Mouse (Mus musculus): ENCODE data around the gene Wdr18.

The Wdr18 gene

DNA sequence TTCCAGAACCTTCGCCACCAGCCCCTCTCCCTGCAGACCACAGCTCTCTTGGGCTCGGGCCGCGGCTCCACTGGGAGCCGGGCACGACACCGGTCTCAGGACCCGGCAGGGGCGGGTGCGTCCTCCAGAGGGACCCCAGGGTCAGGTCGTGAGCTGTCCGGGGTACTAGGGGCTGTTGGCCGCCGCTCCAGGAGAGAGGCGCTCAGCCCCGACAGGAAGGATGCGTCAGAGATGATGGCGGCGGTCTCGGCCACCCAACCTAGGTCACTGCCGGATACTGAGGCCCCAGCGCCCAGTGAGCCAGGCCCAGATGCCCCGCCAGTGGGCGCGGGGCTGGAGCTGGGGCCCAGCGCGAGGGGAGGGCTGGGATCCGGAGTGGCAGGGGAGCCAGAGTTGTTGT is 17.4 kb downstream of the Wdr18 start:
- in situ Hi-C loops (cut with MboI, MseI): no loop called here

DNA sequence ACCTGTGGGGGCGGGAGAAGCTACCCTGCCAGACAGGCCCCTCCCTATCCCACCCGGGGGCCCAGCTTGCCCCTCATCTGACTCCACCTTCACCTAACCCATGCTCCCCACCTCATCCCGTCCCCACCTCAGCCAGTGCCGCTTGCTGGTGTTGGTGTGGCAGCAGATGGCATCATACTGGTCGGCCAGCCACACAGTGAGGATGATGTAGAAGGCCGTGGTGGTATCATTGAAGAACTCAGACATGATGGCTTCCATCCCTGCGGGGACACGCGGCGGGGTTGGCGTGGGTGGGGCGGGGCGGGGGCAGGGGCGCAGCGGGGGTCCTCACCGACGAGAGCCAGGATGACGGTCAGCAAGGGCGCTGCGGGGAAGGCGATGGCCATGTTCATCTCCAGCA is 18.1 kb downstream of the Wdr18 start:
- in situ Hi-C loops (cut with MboI, MseI): no loop called here

DNA sequence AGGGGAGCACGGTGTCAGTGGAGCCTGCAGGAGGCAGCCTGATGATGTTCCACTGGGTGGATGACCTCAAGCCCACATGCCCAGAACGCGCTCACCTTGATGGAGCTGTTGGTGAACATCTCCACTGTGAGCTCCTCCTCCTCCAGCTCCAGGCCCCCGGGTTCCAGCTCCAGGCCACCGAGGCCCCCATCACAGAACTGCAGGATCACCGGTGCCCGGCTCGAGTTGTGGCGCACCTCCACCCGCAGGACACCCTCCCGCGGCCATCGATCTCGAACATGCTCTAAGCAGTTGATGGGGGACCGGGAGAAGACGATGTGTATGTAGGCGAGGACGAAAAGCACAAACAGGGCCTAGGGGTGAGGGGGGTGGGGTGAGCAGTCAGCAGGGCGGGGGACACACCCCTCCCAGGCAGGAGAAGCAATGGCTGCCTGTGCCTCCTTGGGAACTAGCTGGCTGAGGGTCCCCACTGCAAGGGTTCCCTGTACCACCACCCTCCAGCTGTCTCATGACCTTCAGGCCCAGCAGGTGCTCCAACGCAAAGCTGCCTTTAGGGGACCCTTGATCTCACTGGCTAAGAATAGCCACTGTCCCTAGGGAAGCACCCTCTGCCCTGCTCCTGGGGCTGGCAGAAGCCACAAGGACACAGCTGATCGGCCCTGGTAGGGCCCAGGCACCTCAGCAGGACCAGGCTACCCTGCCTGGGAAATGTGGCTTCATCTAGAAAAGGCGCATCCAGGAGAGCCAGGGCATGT is 19.6 kb downstream of the Wdr18 start:
- in situ Hi-C loops (cut with MboI, MseI): loop anchor here (10.0 kb wide), 1 partner anchor 135 kb away; the partner anchor contains the start of gene Stk11

DNA sequence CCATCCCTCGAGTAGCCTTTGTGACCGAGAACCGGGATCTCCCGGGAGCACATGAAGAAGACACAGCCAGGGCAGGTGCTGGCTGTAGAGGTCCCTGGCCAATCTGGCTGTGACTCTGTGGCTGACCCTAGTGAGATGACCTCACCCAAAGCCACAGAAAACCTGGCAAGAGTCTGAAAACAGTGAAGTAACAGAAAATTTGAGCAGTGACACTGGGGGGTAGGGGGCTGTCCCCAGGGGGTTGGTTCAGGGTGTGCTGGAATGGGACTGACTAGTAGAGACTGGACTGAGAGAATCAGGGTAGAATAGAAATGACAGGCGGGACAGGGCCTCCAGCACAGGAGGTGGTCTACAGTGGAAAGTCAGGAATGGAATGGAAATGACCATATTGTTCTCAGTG is 23.3 kb downstream of the Wdr18 start:
- in situ Hi-C loops (cut with MboI, MseI): loop anchor here (10.0 kb wide), 1 partner anchor 132 kb away; the partner anchor contains the start of gene Stk11

DNA sequence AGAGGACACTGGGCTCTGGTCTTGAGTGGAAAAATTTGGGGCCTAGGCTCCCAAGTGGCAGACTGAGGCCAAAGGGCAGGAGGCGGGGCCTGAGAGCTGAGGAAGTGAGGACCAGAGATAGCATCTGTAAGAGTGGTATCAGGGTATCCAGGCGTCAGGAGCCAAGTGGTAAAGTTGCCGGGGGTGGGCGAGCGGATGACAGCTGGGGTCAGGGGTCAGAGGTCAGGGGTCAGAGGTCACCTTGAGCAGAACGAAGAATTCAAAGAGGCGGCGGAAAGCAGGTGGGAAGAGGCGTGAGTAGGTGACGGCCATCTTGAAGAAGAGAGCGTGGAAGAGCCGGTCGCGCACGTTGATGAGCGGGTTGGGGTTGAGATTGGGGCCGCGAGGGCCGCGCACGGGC is 23.7 kb downstream of the Wdr18 start:
- in situ Hi-C loops (cut with MboI, MseI): loop anchor here (10.0 kb wide), 1 partner anchor 131 kb away; the partner anchor contains the start of gene Stk11

DNA sequence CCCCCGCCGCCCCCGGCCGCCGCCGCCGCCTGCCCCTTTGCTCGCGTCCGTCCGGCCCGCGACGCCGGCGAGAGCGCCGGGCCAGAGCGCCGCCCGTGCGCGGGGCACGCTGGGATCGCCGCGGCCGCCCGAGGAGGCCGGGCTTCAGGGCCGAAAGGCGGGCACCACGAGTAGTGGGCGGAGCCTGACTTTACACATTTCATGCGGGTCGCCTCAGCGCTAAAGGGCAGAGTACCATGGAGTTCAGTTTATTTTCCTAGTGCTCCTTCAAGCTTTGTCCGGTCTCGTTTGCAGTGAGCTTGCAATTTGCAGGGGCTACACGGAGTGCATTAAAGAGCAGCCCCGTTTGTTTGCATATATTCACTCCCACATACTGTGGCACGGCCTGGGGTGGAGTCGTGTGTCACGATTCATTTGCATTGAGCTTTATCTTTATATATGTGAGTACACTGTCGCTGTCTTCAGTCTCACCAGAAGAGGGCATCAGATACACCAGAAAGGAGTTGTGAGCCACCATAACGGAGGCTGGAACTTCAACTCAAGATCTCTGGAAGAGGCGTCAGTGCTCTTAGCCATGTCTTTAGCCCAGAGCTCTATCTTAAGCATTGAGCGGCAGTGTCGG is 24.4 kb downstream of the Wdr18 start, which contains the start of gene Tmem259:
TSS of gene Tmem259 (minus strand) at position 136 of the 622 bp plus-strand sequence.
- in situ Hi-C loops (cut with MboI, MseI): loop anchor here (10.0 kb wide), 1 partner anchor 130 kb away; the partner anchor contains the start of gene Stk11

DNA sequence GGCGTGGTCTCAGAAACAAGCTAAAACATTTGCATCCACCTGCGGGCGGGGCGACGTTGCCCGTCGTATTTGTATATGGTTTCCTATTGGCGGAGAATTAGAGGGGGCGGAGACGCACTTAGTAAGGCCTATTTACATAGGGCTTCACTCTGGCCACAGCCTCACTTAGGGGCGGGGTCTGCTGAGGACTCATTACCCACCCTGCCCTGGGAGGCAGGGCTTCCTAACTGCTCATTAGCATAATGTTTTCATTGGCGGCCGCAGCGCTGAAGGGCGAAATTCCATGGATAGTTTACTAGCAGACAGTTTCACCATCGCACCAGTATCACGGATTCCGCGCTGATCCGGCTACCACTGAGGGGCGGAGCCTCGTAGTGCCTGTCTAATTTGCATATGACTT is 24.9 kb downstream of the Wdr18 start:
- in situ Hi-C loops (cut with MboI, MseI): loop anchor here (5.0 to 10.0 kb wide), 2 partner anchors 130 to 157 kb away; partner anchors contain the start of genes Cbarp and Stk11

DNA sequence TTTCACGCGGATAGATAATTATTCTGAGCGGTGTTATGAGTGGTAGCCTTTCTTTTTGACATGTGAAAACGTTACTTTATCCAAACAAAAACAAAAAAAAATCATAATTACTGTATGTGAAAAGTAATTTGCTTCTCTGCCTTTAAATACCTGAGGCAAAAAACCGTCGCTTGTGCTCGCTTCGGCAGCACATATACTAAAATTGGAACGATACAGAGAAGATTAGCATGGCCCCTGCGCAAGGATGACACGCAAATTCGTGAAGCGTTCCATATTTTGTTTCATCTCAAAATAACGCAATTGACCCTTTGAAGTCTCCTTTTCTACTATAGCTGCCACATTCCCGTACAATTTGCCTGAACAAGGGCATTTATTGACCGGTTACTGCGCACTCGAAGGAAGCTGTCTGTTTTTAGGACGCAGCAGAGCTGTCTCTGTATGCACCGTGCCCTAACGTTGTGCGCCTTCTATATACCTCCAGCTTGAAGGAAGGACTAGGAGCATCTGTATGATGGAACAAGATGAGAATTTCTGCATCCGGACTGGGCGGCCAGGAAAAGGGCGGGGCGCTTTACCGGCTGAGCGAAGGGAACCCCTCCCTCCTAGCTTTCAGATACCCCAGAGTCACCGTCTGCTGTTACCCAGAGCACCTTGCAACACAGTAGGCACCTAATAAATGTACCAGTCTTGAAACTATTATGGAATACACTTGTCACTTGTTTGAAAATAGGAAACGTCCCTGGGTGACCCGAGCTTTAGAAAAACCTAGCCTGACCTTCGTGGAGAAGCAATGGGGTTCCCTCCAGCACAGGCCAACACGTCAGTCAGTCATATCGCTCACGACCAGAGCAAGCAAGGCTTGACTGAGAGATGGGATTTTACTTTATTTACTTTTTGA is 25.6 kb downstream of the Wdr18 start:
- in situ Hi-C loops (cut with MboI, MseI): loop anchor here (5.0 to 10.0 kb wide), 2 partner anchors 129 to 157 kb away; partner anchors contain the start of genes Cbarp and Stk11

DNA sequence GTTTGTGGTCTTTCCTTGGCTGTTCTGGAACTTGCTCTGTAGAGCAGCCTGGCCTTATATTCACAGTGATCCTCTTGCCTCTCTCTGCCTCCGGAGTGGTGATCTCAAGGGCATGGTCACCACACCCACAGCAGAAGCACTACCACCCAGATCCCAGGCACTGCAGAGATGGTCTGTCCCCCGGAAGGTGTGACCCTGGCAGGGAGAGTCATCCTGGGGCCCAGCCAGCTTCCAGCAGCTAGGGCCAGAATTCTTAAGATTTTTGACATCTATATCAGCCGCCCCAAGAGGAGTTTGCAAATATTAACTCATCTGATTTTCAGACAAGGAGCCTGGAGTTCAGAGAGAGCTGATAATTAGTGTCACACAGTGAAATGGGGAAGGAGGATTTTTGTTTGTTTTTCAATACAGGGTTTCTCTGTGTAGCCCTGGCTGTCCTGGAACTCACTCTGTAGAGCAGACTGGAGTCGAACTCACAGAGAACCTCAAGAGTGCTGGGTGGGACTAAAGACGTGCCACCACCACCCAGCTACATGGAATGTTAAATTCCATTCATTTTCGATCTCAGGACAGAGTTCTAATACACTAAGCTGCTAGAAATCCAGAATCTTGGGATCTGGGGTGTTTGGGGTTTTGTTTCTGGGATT is 26.4 kb downstream of the Wdr18 start:
- in situ Hi-C loops (cut with MboI, MseI): loop anchor here (5.0 to 10.0 kb wide), 2 partner anchors 128 to 156 kb away; partner anchors contain the start of genes Cbarp and Stk11

DNA sequence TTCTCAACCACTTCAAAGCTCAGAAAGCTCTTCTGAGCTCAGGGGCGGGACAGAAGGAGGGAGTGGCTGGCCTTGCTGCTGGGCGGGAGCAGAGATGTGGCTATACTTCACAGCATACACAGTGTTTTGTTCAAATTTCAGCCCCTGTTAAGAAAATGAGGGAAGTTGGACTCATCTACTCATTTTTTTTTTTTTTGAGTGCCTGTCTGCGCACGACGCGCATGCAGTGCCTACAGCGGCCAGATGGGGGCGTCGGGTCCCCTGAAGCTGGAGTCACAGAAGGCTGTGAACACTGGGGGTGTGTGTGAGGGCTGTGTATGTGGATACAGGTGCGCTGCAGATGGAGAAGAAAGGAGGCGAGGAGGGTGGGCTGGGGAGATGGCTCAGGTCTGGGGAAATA is 27.0 kb downstream of the Wdr18 start:
- in situ Hi-C loops (cut with MboI, MseI): loop anchor here (5.0 to 10.0 kb wide), 2 partner anchors 128 to 155 kb away; partner anchors contain the start of genes Cbarp and Stk11

DNA sequence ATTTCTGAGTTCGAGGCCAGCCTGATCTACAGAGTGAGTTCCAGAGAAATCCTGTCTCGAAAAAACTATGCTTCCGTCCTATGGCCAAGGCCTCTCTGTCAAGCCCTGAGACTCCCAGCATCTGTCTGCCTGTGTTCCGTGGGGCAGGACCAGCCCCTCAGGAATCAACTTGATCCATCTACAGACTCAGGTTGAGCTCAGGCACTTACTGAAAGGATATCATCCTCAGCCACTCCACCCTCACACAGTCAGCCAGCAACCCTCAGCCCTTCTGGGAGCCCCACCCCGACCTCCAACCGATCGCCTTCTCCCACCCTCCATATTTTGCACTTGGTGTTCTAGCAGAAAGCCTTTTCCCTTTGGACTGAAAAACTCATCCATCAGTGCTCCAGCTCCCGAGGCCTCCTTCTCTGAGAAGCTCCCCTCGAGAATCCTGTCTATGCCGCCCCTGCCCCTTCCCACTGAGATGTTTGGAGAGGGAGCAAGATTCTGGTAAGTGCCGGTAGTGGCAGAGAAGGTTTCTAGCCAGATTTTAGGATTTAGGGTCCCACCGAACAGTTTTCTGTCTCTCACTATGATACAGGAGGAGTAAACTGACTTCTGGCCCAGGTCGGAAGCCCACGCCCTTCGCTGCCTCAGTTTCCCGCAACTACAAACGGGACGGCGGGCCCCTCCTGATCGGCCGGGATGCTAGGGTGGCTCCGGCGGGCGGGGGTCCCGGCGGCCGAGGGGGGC is 28.0 kb downstream of the Wdr18 start:
- in situ Hi-C loops (cut with MboI, MseI): loop anchor here (5.0 to 10.0 kb wide), 2 partner anchors 127 to 154 kb away; partner anchors contain the start of genes Cbarp and Stk11

DNA sequence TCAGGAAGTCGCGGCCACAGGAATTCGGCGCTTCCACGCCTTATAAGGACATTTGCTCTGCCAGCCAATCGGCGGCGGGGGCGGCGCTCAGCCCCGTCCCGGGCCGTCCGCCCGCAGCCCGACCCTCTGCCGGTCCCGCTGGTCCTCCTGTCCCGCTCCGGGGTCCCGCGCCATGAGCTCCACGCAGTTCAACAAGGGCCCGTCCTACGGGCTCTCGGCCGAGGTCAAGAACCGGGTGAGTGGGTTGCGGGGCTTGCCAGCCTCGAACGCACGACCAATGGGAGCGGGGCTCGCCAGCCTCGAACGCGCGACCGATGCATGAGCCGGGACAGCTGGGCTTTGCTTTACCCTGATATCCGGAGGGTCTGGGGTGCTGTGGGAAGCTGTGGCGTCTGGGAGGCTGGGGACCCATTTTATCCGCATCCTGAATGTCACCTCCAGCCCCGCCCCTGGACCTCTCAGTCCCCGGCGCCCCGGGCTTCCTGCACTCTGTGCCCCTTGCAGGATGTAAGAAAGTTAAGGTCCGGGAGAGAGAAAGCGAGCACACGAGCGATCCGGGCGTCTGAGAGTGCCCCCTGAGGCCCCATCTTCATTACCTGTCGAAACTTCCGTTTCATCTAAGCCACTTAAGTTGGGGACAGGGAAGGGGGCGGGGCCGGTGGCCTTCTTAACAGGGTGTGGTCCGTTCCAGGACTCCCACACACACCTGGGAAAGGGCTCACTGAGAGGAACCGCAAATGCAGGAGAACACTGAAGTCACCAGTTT is 28.7 kb downstream of the Wdr18 start, which contains the start of gene Cnn2:
TSS of gene Cnn2 (plus strand) at position 79 of the 766 bp plus-strand sequence.
- in situ Hi-C loops (cut with MboI, MseI): loop anchor here (5.0 to 10.0 kb wide), 2 partner anchors 126 to 154 kb away; partner anchors contain the start of genes Cbarp and Stk11

DNA sequence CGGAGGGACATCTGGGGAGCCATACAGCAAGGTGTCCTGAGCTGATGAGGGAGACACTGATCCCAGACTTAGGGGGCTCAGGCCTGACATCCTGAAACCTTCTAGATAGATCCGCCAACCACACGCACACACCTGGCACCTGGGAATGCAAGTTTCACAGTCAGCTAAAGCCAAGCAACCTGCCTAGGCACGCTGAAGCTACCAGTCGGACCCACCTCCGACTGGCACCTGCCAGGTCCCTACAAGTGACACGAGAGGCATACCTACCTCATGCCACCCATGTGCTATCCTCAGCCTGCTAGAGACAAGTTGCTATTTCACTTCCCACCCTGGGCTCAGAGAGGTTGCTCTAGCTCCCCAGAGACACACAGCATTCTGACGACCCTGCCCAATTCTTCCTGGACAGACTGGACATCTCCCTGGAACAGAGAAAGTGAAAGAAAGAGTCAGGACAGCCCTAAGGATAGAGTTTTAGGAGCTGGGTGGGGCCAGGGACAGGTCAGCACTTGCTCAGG is 29.4 kb downstream of the Wdr18 start:
- in situ Hi-C loops (cut with MboI, MseI): loop anchor here (5.0 to 10.0 kb wide), 2 partner anchors 125 to 153 kb away; partner anchors contain the start of genes Cbarp and Stk11

DNA sequence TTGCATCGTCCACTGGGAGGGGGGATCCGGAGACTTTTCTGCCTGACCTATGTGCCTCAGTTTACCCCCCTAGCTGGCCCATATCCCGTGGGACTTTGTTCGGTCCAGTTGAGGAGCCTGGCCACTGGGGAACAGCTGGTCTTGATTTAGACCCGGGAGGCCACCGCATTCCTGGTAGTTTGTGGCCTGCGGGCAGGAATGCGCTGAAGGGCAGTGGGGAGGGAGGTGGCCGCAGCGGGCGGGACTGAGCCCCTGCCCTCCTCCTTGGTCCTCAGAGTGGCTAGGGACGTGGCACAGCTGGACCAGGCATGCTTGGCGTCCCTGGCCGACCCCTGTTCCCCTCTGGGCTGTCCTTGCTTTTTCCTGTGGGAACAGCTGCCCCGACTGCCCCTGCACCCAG is 29.9 kb downstream of the Wdr18 start:
- in situ Hi-C loops (cut with MboI, MseI): loop anchor here (5.0 to 10.0 kb wide), 2 partner anchors 125 to 152 kb away; partner anchors contain the start of genes Cbarp and Stk11

DNA sequence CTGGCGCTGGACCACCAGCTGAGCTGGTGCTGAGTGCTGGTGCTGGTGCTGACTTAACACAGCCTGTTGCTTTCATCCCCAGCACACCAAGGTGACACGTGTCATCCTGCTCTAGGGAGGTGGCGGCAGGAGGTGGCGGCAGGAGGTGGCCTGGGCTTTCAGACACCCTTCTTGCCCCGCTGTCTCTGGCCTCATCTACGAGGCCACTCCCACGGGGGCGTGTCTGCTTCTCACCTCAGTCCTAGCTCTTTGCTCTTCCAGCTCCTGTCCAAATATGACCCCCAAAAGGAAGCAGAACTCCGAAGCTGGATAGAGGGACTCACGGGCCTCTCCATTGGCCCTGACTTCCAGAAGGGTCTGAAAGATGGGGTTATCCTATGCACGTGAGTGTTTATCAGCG is 31.1 kb downstream of the Wdr18 start:
- in situ Hi-C loops (cut with MboI, MseI): no loop called here

DNA sequence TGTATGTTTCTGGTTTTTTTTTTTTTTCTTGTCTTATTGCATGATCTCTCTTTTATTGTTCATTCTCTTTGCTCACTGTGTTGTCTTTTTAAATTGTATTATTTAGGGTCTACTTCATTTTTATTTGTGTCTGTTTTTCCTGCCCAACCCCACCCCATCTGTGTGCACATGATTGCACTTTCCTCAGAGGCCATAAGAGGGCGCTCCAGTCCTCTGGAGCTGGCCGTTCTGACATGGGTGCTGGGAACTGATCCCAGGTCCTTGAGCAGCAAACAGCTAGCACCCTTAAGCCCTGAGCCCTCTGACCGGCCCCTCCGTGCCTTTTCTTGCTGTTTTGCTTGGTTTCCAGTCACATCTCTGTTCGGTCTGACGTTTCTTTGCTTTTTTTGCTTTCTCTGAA is 31.6 kb downstream of the Wdr18 start:
- in situ Hi-C loops (cut with MboI, MseI): no loop called here

DNA sequence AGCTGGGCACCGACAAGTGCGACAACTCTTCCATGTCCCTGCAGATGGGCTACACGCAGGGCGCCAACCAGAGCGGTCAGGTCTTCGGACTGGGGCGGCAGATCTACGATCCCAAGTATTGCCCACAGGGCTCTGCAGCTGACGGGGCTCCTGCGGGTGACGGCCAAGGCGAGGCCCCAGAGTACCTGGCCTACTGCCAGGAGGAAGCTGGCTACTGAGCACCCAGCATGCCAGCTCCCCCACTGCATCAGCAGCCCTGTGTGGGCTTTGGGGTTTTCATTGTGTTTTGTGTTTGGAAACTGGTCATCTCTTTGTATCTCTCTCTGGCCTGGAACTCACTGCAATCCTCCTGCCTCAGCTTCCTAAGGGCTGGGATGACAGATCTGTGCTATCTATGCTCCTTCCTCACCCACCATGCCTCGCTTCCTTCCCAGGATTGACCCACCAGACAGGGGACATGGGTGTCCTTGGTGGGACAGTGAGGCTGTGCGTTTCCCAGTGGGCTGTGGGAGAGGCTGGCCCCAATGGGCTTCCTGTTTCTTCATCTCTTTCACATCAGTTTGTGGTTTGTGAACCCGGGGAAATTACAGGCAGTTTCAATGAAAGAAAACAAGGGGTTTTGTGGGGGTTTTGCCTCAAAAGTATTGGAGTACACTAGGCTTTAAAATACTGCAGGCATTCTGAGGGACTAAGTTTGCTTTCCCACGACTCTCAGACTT is 34.6 kb downstream of the Wdr18 start:
- in situ Hi-C loops (cut with MboI, MseI): no loop called here

DNA sequence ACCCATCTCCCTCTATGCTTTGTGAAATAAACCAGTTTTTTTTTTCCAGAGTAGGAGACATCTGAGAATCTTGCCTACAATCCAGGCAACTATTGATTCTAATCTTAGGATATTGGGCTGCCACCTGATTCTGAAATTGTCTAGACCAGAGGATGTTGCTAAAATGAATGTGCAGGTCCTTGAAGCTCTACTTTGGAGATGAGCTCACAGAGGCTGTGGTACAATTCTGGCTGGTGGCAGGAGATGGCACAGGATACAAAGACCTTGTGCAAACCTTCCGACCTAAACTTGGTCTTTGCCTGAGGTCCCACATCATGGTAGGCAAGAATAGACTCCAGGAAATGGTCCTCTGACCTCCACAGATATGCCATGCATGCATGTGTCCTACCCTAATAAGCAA is 35.7 kb downstream of the Wdr18 start:
- in situ Hi-C loops (cut with MboI, MseI): no loop called here

Measured in regulatory T cell (primary cell).